Mouse (Mus musculus) intestine, postnatal 0 days (tissue): Measurements from ENCODE around the gene Itpripl2. TPM values are rescaled to one million over a fixed set of nuclear protein-coding genes. Genes with fewer than 3 reads are reported as not detected.
A peak's percentile ranks its signal among the peaks of the same experiment; 100 is the strongest.

Experiments used
- ATAC-seq: fragments of 200-750 bp; cut with Nextera tagmentation; 2 replicates; pipeline ENCODE4 v1.8.0; 2017; ENCODE audit warnings: mild to moderate bottlenecking, moderate TSS enrichment, moderate library complexity
- H3K27ac ChIP-seq: fragments of 300-500 bp; sonication (generic); 2 replicates; pipeline ENCODE4 v1.5.1; 2014; ENCODE audit warnings: mild to moderate bottlenecking, low read depth, low read length, moderate library complexity
- H3K27me3 ChIP-seq: fragments of 300-500 bp; sonication (generic); replicated peaks from 2 replicates; pipeline ENCODE4 v1.6.1; 2014; ENCODE audit warnings: low read length, mixed read lengths; ENCODE audit not compliant: control insufficient read depth, insufficient read depth
- H3K36me3 ChIP-seq: fragments of 300-500 bp; sonication (generic); 2 replicates; pipeline ENCODE4 v1.6.1; 2014; ENCODE audit warnings: mild to moderate bottlenecking, moderate library complexity; ENCODE audit not compliant: control insufficient read depth, insufficient read depth
- H3K4me1 ChIP-seq: fragments of 300-500 bp; sonication (generic); replicated peaks from 2 replicates; pipeline ENCODE4 v1.6.1; 2014; ENCODE audit warnings: antibody characterized with exemption, low read length, mixed read lengths; ENCODE audit not compliant: control insufficient read depth, insufficient read depth
- H3K4me2 ChIP-seq: fragments of 300-500 bp; sonication (generic); replicated peaks from 2 replicates; pipeline ENCODE4 v1.6.1; 2014; ENCODE audit warnings: low read depth, mild to moderate bottlenecking, moderate library complexity
- H3K4me3 ChIP-seq: fragments of 300-500 bp; sonication (generic); 2 replicates; pipeline ENCODE4 v1.5.1; 2014; ENCODE audit warnings: low read depth, low read length
- H3K9ac ChIP-seq: fragments of 300-500 bp; sonication (generic); 2 replicates; pipeline ENCODE4 v1.6.1; 2014; ENCODE audit warnings: mild to moderate bottlenecking, low read depth, low read length
- H3K9me3 ChIP-seq: fragments of 300-500 bp; sonication (generic); 2 replicates; pipeline ENCODE4 v1.6.1; 2016; ENCODE audit warnings: mixed run types; ENCODE audit not compliant: control insufficient read depth
- CTCF ChIP-seq: sonication (generic); IDR thresholded peaks from 2 replicates; pipeline ENCODE4 v1.5.1; 2016; ENCODE audit warnings: low read depth, mild to moderate bottlenecking, control low read depth, antibody characterized with exemption, moderate library complexity
- WGBS: fragments of 180-500 bp; shearing (Covaris S2); extraction: QIAGEN DNeasy Blood & Tissue Kit; methylation state at CpG from one replicate; pipeline ENCODE4 v1.1.7; 2014; 5-methylcytosine and 5-hydroxymethylcytosine counted together
- polyA plus RNA-seq: library from polyadenylated mRNA; unstranded; fragments of >200 nt; fragmentation: Nextera tagmentation; extraction: Ambion mirVana; gene quantifications from 2 replicates; pipeline ENCODE4 v1.2.1, GENCODE M21; 2015

Itpripl2 gene
- polyA plus RNA-seq, 1 experiment from 2014 or later: 4.6 TPM

DNA sequence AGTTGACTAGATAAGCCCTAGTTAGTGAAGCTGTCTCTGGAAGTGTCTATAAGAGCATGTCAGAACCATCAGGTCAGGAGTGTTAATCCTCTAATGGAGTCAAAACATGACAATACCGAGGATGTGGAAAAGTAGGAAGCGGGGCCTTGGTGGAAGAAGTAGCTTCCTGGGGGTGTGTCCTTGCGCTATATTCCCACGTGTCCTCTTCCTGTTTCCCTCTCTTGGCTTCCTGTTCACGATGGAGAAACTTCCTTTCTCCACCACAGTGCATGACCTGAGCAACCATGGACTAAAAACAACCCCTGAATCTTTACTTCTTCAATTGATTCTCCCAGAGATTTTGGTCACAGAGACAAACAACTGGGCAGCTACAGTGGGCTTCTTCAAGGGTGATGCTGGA lies 30.3 kb upstream of the Itpripl2 start:
- H3K4me1 ChIP-seq: no peaks in the 10 kb centered on the region
- 85% methylated on average over 5 of the region's 5 CpGs for WGBS
- H3K27me3 ChIP-seq: no peaks in the 10 kb centered on the region
- no peak overlapping the region for H3K27ac ChIP-seq
- H3K4me3 ChIP-seq: no peak overlapping the region
- H3K36me3 ChIP-seq: peaks cover 32% of the 10 kb centered on the region
- H3K9me3 ChIP-seq: no peaks in the 10 kb centered on the region
- no peak for TF ChIP-seq CTCF
- ATAC-seq: no peak
- H3K9ac ChIP-seq: no peak overlapping the region
- H3K4me2 ChIP-seq: no peak overlapping the region

DNA sequence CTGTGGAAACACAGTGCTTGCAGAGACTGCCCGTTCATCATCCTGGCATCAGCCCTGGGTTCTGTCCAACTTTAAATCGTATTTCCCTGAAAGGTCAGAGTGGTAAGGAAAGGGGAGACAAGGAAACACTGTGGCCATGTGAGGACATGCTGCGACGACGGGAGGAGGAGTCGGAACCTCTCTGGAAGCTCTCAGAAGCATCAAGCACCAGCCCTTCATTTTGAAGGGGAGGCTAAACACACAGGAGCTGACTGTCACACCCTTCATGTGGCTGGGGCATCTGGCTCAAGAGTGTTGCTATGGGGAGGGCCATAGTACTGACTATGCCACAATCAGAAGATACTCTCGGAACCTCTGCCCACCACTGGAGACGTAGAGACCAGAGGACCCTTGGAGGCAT lies 27.9 kb upstream of the Itpripl2 start:
- TF ChIP-seq CTCF: no peak
- Histone ChIP-seq H3K4me2 (no peak overlapping the region), H3K4me3 (no peak overlapping the region), H3K36me3 (peaks cover 11% of the 10 kb centered on the region; the same call in 1 of the 2 replicates), H3K27ac (no peak overlapping the region), H3K27me3 (no peaks in the 10 kb centered on the region), H3K9me3 (no peaks in the 10 kb centered on the region), H3K9ac (no peak overlapping the region), H3K4me1 (no peaks in the 10 kb centered on the region)
- no peak for ATAC-seq
- WGBS: 75% methylated on average over 8 of the region's 8 CpGs

DNA sequence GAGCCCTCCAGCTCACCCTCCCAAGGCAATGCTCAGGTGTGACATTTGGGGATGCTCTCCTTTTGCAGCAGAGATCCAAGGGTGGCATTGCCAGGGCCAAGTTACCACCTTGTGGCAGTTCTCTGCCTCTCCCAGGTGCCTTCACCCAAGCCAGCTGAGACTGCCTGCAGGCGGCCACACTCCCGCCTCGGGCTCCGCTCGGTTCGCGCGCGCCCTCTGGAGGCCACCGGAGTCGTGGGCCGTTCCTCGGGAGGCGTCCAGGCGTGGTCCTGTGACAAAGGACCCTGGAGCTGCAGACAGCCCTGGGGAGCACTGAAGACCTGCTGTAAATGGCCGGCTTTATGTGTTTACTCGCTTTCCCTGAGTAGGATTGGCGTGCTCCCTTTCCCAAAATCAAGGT lies 26.9 kb upstream of the Itpripl2 start:
- ATAC-seq: peak; percentile 66
- H3K27ac ChIP-seq: no peak overlapping the region
- WGBS: 3% methylated on average over 18 of the region's 18 CpGs
- H3K9ac ChIP-seq: no peak overlapping the region
- TF ChIP-seq CTCF: peak; percentile 99
- no peak overlapping the region for H3K4me3 ChIP-seq
- peaks cover 8% of the 10 kb centered on the region; the same call in 1 of the 2 replicates for H3K36me3 ChIP-seq
- H3K4me1 ChIP-seq: no peaks in the 10 kb centered on the region
- H3K27me3 ChIP-seq: no peaks in the 10 kb centered on the region
- H3K9me3 ChIP-seq: no peaks in the 10 kb centered on the region
- H3K4me2 ChIP-seq: no peak overlapping the region

DNA sequence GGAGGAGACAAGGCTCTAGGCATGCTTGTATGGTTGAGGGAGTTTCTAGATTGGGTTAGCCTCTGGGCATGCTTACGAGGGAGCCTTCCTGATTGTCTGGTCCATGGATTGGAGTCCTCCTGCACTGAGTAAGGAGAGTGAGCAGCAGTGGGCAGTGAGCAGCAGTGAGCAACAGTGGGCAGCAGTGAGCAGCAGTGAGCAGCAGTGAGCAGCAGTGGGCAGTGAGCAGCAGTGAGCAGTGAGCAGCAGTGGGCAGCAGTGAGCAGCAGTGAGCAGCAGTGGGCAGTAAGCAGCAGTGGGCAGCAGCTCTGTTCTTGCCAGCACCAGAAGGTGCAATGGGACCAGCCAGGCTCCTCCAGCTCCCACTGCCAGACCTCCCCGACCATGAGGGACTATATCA lies 26.0 kb upstream of the Itpripl2 start:
- Histone ChIP-seq H3K4me3 (no peak overlapping the region), H3K9ac (no peak overlapping the region), H3K4me1 (no peaks in the 10 kb centered on the region), H3K9me3 (no peaks in the 10 kb centered on the region), H3K27me3 (no peaks in the 10 kb centered on the region), H3K4me2 (no peak overlapping the region), H3K27ac (no peak overlapping the region), H3K36me3 (peaks cover 6% of the 10 kb centered on the region; the same call in 1 of the 2 replicates)
- 68% methylated on average over 2 of the region's 2 CpGs for WGBS
- TF ChIP-seq CTCF: peak; percentile 94
- peak; percentile 34; the same call in 1 of the 2 replicates for ATAC-seq

DNA sequence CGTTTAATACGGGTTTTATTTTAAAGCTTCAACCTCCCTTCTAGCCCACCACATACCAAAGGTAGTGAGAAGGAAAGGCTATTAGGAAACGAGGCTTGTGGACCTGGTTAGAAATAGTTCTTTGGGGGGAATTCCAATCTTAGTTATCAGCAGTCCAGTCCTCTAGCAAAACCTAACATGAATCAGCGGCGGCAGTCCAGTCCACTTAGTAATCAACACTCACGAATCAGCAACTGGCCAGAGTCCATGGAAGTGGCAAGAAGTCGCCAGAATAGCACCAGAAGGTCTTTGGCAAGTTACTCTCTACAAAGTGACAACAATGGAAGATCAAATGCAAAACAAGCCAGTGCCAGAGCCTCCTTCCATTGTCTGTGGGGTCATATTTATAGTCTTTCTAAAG lies 16.8 kb upstream of the Itpripl2 start:
- H3K27ac ChIP-seq: no peak overlapping the region
- no peak overlapping the region for H3K9ac ChIP-seq
- no peak for ATAC-seq
- no peak for TF ChIP-seq CTCF
- H3K4me2 ChIP-seq: no peak overlapping the region
- H3K36me3 ChIP-seq: no peaks in the 10 kb centered on the region
- no peak overlapping the region for H3K4me3 ChIP-seq
- H3K27me3 ChIP-seq: no peaks in the 10 kb centered on the region
- H3K4me1 ChIP-seq: no peaks in the 10 kb centered on the region
- 63% methylated on average over 7 of the region's 7 CpGs for WGBS
- H3K9me3 ChIP-seq: no peaks in the 10 kb centered on the region

DNA sequence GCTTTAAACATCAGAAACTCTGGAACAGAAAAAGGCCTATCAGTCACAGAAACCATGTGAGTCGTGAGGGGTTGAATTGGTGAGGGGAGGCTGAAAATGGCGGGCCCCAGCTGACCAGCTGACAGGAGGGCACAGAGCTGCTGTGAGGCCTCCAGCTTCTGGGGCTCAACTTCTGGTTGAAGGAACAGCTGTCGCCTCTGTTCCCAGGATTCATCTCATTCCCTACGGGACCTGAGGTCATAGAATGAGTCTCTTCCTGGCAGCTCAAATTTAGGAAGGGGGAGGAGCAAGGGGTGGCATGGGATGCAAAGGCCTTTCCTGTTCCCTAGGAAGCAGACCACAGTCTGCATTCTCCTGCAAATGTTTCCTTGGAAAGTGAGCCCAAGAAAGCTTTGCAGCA lies 12.1 kb upstream of the Itpripl2 start:
- Histone ChIP-seq H3K4me1 (no peaks in the 10 kb centered on the region), H3K9me3 (no peaks in the 10 kb centered on the region), H3K9ac (no peak overlapping the region), H3K4me3 (no peak overlapping the region), H3K27ac (no peak overlapping the region), H3K36me3 (no peaks in the 10 kb centered on the region), H3K4me2 (no peak overlapping the region), H3K27me3 (no peaks in the 10 kb centered on the region)
- no peak for ATAC-seq
- no peak for TF ChIP-seq CTCF
- 70% methylated on average over 4 of the region's 4 CpGs for WGBS

DNA sequence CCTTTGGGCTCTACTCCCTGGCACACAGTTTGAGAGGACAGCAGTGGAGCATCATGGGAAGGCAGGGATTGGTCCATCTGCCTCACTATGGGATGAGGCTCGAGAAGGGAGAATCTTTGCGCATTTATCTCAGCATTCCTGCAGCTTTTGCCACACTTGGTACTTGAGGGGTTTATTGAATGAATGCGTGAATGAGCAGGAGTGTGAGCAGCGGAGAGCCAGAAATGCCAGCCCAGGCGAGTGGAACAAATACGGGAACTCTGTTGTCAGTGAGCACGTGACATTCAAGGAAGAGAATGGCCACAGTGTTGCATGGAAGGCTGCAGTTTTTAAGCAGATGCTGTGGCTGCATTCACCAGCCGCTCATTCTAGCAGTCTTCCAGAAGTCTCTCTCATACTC lies 10.6 kb upstream of the Itpripl2 start:
- Histone ChIP-seq H3K4me2 (no peak overlapping the region), H3K4me3 (no peak overlapping the region), H3K27me3 (no peaks in the 10 kb centered on the region), H3K27ac (no peak overlapping the region), H3K9ac (no peak overlapping the region), H3K9me3 (no peaks in the 10 kb centered on the region), H3K4me1 (no peaks in the 10 kb centered on the region; the same call in 1 of the 2 replicates), H3K36me3 (no peaks in the 10 kb centered on the region)
- no peak for TF ChIP-seq CTCF
- 88% methylated on average over 8 of the region's 8 CpGs for WGBS
- no peak for ATAC-seq
